Mouse (Mus musculus) hindbrain, embryonic 11.5 days (tissue): ENCODE measurements at regions not wholly inside any gene's neighbourhood (a gene's known extent, or its start where the extent isn't known, plus 50 kb on each side); places are given as distances from the start of the nearest gene placed in this dataset.
"Not testable (repeated sequence)": the region's sequence is repeated elsewhere in the genome, so short reads cannot be mapped to it uniquely, and the experiment has no call there.

Experiments
- ATAC-seq: fragments of 200-750 bp; cut with Nextera tagmentation; 2 replicates; pipeline ENCODE4 v1.8.0; 2017; ENCODE audit warnings: mild to moderate bottlenecking, moderate TSS enrichment, moderate library complexity; ENCODE audit not compliant: low FRiP score
- DNase-seq: peaks from one replicate; pipeline ENCODE4 v3.0.0-alpha.2; 2015; ENCODE audit warnings: low spot score
- H3K27ac ChIP-seq: fragments of 300-500 bp; sonication (generic); 2 replicates; pipeline ENCODE4 v1.5.1; 2014; ENCODE audit warnings: mild to moderate bottlenecking, low read depth, low read length
- H3K27me3 ChIP-seq: fragments of 300-500 bp; sonication (generic); 2 replicates; pipeline ENCODE4 v1.6.1; 2014; ENCODE audit warnings: mild to moderate bottlenecking, low read length, moderate library complexity, mixed read lengths; ENCODE audit not compliant: control insufficient read depth, insufficient read depth
- H3K36me3 ChIP-seq: fragments of 300-500 bp; sonication (generic); 2 replicates; pipeline ENCODE4 v1.6.1; 2014; ENCODE audit warnings: mild to moderate bottlenecking, low read length, moderate library complexity, mixed read lengths; ENCODE audit not compliant: control insufficient read depth, insufficient read depth
- H3K4me1 ChIP-seq: fragments of 300-500 bp; sonication (generic); replicated peaks from 2 replicates; pipeline ENCODE4 v1.6.1; 2014; ENCODE audit warnings: low read length, mixed read lengths; ENCODE audit not compliant: control insufficient read depth, insufficient read depth
- H3K4me2 ChIP-seq: fragments of 300-500 bp; sonication (generic); replicated peaks from 2 replicates; pipeline ENCODE4 v1.6.1; 2014; ENCODE audit warnings: mild to moderate bottlenecking, low read depth, low read length
- H3K4me3 ChIP-seq: fragments of 300-500 bp; sonication (generic); 2 replicates; pipeline ENCODE4 v1.5.1; 2014; ENCODE audit warnings: low read depth, low read length
- H3K9ac ChIP-seq: fragments of 300-500 bp; sonication (generic); 2 replicates; pipeline ENCODE4 v1.6.1; 2014; ENCODE audit warnings: low read depth, low read length
- H3K9me3 ChIP-seq: fragments of 300-500 bp; sonication (generic); 2 replicates; pipeline ENCODE4 v1.6.1; 2016; ENCODE audit warnings: low read length; ENCODE audit not compliant: control insufficient read depth
- WGBS: fragments of 180-500 bp; shearing (Covaris S2); extraction: QIAGEN DNeasy Blood & Tissue Kit; methylation state at CpG from one replicate; pipeline ENCODE4 v1.1.7; 2014; 5-methylcytosine and 5-hydroxymethylcytosine counted together

- no peak for DNase-seq
- no peak for ATAC-seq
- WGBS = 88% methylated on average over 3 of the region's 3 CpGs
- H3K9me3 ChIP-seq = no peaks in the 10 kb centered on the region
- H3K36me3 ChIP-seq = no peaks in the 10 kb centered on the region
- no peak overlapping the region for H3K4me2 ChIP-seq
- no peak overlapping the region for H3K27ac ChIP-seq
- no peak overlapping the region for H3K9ac ChIP-seq
- no peaks in the 10 kb centered on the region for H3K27me3 ChIP-seq
- no peak overlapping the region for H3K4me3 ChIP-seq
- H3K4me1 ChIP-seq = no peaks in the 10 kb centered on the region
Measured at GRCm38 (mm10) chr13:5920422-5920821, 59.1 kb downstream of the Klf6 start.

GRCm38 (mm10) chr13:5931433-5931832 is 70.2 kb downstream of the Klf6 start:
- no peak for DNase-seq
- no peaks in the 10 kb centered on the region for H3K27me3 ChIP-seq
- 86% methylated on average over 2 of the region's 2 CpGs for WGBS
- H3K9me3 ChIP-seq = no peaks in the 10 kb centered on the region
- no peak overlapping the region for H3K4me3 ChIP-seq
- H3K36me3 ChIP-seq = no peaks in the 10 kb centered on the region
- ATAC-seq = no peak
- no peaks in the 10 kb centered on the region for H3K4me1 ChIP-seq
- H3K4me2 ChIP-seq = no peak overlapping the region
- no peak overlapping the region for H3K27ac ChIP-seq
- no peak overlapping the region for H3K9ac ChIP-seq

- 89% methylated on average over 2 of the region's 2 CpGs for WGBS
- DNase-seq = no peak
- no peaks in the 10 kb centered on the region for H3K36me3 ChIP-seq
- no peaks in the 10 kb centered on the region for H3K27me3 ChIP-seq
- ATAC-seq = no peak
- H3K4me3 ChIP-seq = no peak overlapping the region
- H3K4me2 ChIP-seq = no peak overlapping the region
- no peaks in the 10 kb centered on the region for H3K4me1 ChIP-seq
- H3K9ac ChIP-seq = no peak overlapping the region
- no peak overlapping the region for H3K27ac ChIP-seq
- no peaks in the 10 kb centered on the region for H3K9me3 ChIP-seq
Measured at GRCm38 (mm10) chr13:5937436-5937835, 76.2 kb downstream of the Klf6 start.

GRCm38 (mm10) chr13:5937970-5938369 is 76.7 kb downstream of the Klf6 start:
- Histone ChIP-seq H3K27me3 (no peaks in the 10 kb centered on the region), H3K4me1 (no peaks in the 10 kb centered on the region), H3K36me3 (no peaks in the 10 kb centered on the region), H3K27ac (no peak overlapping the region), H3K9ac (no peak overlapping the region), H3K4me2 (no peak overlapping the region), H3K4me3 (no peak overlapping the region), H3K9me3 (no peaks in the 10 kb centered on the region)
- ATAC-seq = no peak
- WGBS = 92% methylated on average over 4 of the region's 4 CpGs
- no peak for DNase-seq

GRCm38 (mm10) chr13:5939368-5939767 is 78.1 kb downstream of the Klf6 start:
- ATAC-seq (no peak), DNase-seq (no peak)
- Histone ChIP-seq H3K4me3 (no peak overlapping the region), H3K4me1 (no peaks in the 10 kb centered on the region), H3K4me2 (no peak overlapping the region), H3K36me3 (no peaks in the 10 kb centered on the region), H3K9me3 (no peaks in the 10 kb centered on the region), H3K9ac (no peak overlapping the region), H3K27me3 (no peaks in the 10 kb centered on the region), H3K27ac (no peak overlapping the region)
- WGBS = 90% methylated on average over 3 of the region's 3 CpGs

GRCm38 (mm10) chr13:5952863-5953262 is 91.6 kb downstream of the Klf6 start:
- no peak for ATAC-seq
- WGBS = 86% methylated on average over 2 of the region's 2 CpGs

GRCm38 (mm10) chr13:5955121-5955520 is 93.8 kb downstream of the Klf6 start:
- ATAC-seq, H3K27me3 ChIP-seq, DNase-seq: not testable (repeated sequence)

More at GRCm38 (mm10) chr13:5952863-5953262, 91.6 kb downstream of the Klf6 start:
- Histone ChIP-seq H3K27ac (no peak overlapping the region), H3K4me3 (no peak overlapping the region), H3K9ac (no peak overlapping the region), H3K4me2 (no peak overlapping the region), H3K4me1 (no peaks in the 10 kb centered on the region), H3K27me3 (no peaks in the 10 kb centered on the region), H3K36me3 (no peaks in the 10 kb centered on the region), H3K9me3 (no peaks in the 10 kb centered on the region)
- no peak for DNase-seq

GRCm38 (mm10) chr13:5956145-5956544 is 94.9 kb downstream of the Klf6 start:
- no peak overlapping the region for H3K27ac ChIP-seq
- no peak for DNase-seq

More at GRCm38 (mm10) chr13:5955121-5955520, 93.8 kb downstream of the Klf6 start:
- H3K4me3 ChIP-seq, H3K27ac ChIP-seq, H3K36me3 ChIP-seq, H3K9ac ChIP-seq, H3K4me2 ChIP-seq, H3K9me3 ChIP-seq, H3K4me1 ChIP-seq: not testable (repeated sequence)

GRCm38 (mm10) chr13:5962947-5963346 is 101.7 kb downstream of the Klf6 start:
- DNase-seq (no peak), ATAC-seq (no peak)
- H3K9me3 ChIP-seq = no peaks in the 10 kb centered on the region
- no peaks in the 10 kb centered on the region for H3K36me3 ChIP-seq
- H3K4me2 ChIP-seq = no peak overlapping the region
- H3K4me3 ChIP-seq = no peak overlapping the region
- H3K4me1 ChIP-seq = no peaks in the 10 kb centered on the region
- no peak overlapping the region for H3K9ac ChIP-seq
- WGBS = 93% methylated on average over 1 of the region's 1 CpGs
- no peak overlapping the region for H3K27ac ChIP-seq
- H3K27me3 ChIP-seq = no peaks in the 10 kb centered on the region

More at GRCm38 (mm10) chr13:5956145-5956544, 94.9 kb downstream of the Klf6 start:
- no peak overlapping the region for H3K4me2 ChIP-seq
- ATAC-seq = no peak
- WGBS = 59% methylated on average over 1 of the region's 1 CpGs
- no peaks in the 10 kb centered on the region for H3K9me3 ChIP-seq
- H3K27me3 ChIP-seq = no peaks in the 10 kb centered on the region
- H3K4me3 ChIP-seq = no peak overlapping the region
- no peaks in the 10 kb centered on the region for H3K4me1 ChIP-seq
- H3K9ac ChIP-seq = no peak overlapping the region
- H3K36me3 ChIP-seq = no peaks in the 10 kb centered on the region
